Mouse (Mus musculus): ENCODE data around the gene Commd1.

- no peak for TF ChIP-seq TAL1 (IDR thresholded peaks at IDR 0.05; ENCODE audit: low read length)
- TF ChIP-seq GATA1 (IDR thresholded peaks at IDR 0.05; ENCODE audit: low read length), result no peak
Observed at GRCm38 (mm10) chr11:23017943-23018342, 35.8 kb upstream of the Commd1 start.

All from erythroblast, embryonic 14.5 days (primary cell).